Mouse (Mus musculus) left cerebral cortex, postnatal 4 days (tissue): Measurements from ENCODE around the gene Ms4a13. TPM values are rescaled to one million over a fixed set of nuclear protein-coding genes. Genes with fewer than 3 reads are reported as not detected.
"Not testable (repeated sequence)": the region's sequence is repeated elsewhere in the genome, so short reads cannot be mapped to it uniquely, and the experiment has no call there.

Source experiments
- DNase-seq: peaks from one replicate; pipeline ENCODE4 v3.0.0-alpha.2; 2022
- intact Hi-C: fragments of 180-260 bp; cut with DNase I; formaldehyde crosslinking; loops from one replicate; pipeline ENCODE4 v1.15.1; 2025
- total RNA-seq, 2 experiments: library from RNA; stranded (reverse); gene quantifications; 2 replicates each; pipeline ENCODE4 v1.2.3; 2021

The Ms4a13 gene
- not detected for total RNA-seq

- intact Hi-C loops, result no loop called here
- DNase-seq, result no peak
Measured at GRCm38 (mm10) chr19:11196546-11196945, at the start of gene Ms4a13. Gene Ms4a13 (minus strand): TSS chr19:11196737.

DNA sequence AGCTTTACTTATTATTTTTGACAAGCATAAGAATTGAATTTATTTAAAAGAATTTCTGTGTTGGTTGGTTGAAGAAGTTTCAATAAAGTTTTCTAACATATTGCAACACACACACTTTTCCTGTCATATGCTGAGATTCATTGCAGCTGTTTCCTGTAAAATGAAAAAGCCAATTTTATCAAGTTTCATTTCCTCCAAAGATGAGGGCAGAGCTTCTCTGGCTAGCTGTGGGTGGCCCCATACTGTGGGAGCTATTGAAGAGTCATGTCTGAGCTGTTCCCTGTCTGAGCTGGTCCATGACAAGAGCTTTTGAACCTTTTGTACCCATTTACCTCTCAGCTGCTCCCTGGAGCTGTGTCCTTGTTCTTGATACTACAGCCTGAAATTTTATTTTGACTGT, 47.7 kb upstream of the Ms4a13 start:
- DNase-seq, result no peak
- intact Hi-C loops, result no loop called here

DNA sequence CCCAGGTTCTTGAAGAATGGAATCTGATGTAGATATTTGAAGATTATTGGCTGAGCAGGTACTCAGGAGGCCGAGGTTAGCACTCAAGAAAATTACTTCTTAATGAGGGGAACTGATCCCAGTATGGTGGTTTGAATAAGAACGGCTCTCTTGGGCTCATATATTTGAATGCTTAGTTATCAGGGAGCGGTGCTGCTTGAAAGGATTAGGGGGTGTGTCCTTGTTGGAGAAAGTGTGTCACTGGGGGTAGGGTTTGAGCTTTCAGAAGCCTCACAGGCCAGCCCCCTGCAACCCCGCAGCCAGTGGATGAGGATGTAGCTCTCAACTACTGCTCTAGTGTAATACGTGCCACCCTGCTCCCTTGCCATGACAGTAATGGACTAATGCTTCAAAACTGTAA, 46.0 kb upstream of the Ms4a13 start:
- intact Hi-C loops, result no loop called here
- no peak for DNase-seq

DNA sequence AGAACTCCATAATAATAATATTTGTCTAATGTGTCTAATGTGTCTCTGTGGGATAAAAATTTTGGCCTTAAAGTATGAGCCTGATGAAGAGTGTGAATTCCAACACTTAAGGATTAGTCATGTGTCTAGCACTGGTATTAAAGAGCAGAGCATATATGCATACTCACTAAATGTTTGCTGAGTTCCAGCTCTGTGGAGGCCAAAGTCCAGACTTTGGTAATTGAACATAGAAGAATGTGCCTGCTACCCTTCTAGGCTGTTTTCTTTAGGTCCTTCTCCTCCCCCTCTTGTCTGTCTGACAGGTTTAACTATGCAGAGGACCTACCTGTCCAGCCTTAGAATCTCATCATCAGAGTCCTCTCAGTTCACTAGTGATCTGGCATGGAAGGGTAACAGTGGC, 39.3 kb upstream of the Ms4a13 start:
- intact Hi-C loops, result no loop called here
- DNase-seq, result no peak

DNA sequence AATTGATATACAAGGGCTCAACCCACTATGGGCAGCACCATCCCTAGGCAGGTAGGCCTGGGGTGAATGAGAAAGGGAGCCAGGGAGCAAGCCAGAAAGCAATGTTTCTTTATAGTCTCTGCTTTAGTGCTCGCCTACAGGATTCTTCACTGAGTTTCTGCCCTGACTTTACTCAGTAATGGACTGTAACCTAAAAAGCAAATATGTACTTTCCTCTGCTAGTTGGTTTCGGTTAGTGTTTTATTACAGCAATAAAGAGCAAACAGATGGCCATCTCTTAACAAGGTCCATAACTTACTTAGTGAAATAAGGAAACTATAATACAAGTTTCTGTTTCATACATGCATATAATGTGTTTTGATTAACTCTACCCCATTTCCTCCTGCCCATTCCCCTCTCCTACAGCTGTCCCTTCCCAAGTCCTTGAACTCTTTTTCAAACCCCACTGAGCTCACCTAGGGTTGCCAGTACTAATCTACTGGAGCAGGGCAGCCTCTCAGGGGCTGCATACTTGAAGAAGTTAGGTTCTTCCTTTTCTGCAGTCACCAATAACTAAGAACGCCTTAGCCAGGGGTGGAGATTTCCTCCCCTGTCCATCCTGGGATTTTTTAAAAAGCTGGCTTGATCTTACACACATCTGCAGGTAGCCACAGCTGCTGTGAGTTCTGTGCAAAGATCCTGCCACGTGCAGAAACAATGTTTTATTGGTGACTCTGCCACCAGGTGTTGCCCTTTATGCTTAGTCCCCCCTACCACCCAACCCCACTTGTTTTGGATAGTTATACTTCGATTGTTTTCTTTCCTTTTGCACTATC, 38.6 kb upstream of the Ms4a13 start:
- no peak for DNase-seq
- intact Hi-C loops, result no loop called here

DNA sequence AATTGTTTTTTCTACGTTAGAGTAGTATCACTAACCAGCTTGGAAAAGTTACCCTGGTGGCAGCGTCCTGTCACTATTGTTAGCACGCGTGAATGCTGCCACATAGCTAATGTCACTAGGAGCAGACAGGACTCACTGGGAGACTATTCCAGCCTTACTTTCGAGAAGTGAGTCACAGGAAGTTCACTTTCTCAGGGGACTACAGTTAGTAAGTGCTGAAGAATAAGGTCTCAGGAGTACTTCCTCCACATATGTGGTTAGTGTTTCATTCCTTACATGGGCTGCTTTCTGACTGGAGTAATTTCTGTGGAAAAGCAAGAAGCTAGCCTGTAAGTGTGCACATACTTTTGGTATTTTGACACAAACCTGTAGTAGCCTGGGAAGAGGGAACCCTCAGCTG, 37.7 kb upstream of the Ms4a13 start:
- no peak for DNase-seq
- intact Hi-C loops, result no loop called here

DNA sequence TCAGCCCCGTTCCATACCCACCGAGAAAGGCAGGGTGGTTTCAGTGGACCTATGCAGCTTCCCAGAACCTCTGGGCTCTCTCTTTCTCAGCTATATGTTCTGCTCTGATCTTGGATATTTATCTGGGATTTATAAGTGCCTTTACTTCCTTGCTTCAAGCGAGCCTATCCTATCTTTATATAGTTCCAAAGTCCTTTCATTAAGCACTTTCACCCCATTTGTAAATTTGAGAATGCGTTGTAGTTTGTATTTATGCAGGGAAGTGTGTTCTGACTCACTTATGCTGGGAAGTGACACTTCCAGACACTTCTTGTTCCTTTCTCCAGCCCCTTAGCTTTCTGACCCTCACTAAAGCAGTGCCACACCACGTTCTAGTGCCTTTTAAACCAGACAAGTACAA, 35.8 kb upstream of the Ms4a13 start, which contains the start of gene Ms4a12:
Gene Ms4a12, minus strand, starts transcription at position 101 of the 400 bp plus-strand sequence.
- DNase-seq, result no peak

GRCm38 (mm10) chr19:11192552-11192951, 4.0 kb downstream of the Ms4a13 start:
- intact Hi-C loops, result no loop called here

More for the DNA sequence above, 35.8 kb upstream of the Ms4a13 start, which contains the start of gene Ms4a12:
- intact Hi-C loops, result no loop called here

DNA sequence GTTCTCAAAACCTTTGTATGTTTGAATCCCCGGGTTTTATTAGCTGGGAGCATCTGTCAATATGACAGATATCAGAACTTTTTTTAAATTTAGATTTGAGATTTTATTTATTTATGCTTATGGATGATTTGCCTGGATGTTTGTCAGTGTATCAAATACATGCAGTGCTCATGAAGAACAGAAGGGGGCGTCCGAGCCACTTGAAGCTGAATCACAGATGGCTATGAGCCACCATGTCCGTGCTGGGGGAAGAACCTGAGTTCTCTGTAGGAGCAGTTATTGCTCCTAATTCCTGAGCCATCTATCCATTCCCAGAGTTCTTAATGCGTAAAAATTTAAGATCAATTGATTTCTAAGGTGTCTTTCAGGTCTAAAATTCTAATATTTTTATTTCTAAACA, 12.4 kb downstream of the Ms4a13 start:
- intact Hi-C loops, result no loop called here
- DNase-seq, result no peak

More at GRCm38 (mm10) chr19:11192552-11192951, 4.0 kb downstream of the Ms4a13 start:
- DNase-seq, result no peak

DNA sequence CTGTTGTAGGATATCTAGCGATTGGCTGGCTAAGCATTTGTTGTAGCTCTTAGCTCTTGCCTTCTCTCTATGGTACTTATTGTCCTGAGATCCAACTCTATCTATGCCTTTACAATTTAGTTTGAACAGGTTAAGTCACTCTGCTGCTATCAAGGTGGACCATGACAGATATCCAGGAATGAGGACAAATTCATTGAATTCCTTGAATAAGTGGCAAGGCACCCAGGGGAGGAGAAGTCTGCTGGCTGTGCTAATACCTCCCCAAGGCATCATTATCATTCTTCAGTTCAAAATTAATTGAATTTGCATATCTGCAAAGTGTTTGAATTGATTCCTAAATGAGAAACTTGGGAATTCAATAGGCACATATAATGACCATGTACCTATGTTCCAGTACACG, 19.1 kb downstream of the Ms4a13 start:
- DNase-seq, result no peak
- intact Hi-C loops, result no loop called here

DNA sequence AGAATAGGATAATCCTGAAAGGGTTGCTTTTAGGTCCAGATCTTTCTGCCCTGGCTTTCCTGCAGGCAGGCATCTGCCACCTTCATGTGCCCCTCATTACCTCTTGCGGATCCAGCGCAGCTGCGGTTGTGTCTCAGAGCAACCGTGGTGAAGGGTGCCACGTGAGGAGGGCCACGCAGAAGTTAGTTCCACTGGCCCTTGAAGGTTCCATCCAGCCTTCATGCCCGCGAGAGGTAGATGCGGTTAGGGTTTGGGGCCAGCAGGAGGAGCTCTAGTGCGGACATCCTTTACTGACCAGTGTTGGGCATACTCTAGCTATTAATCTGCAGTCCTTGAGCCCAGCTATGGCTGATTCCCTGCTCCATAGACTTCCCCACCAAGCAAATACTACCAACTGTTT, 31.4 kb downstream of the Ms4a13 start, which contains the start of gene 1700025F22Rik:
Gene 1700025F22Rik, minus strand, starts transcription at position 149 of the 400 bp plus-strand sequence.
- intact Hi-C loops, result no loop called here
- no peak for DNase-seq

- DNase-seq, intact Hi-C loops: not testable (repeated sequence)
Measured at GRCm38 (mm10) chr19:11157890-11158289, 38.6 kb downstream of the Ms4a13 start.

- DNase-seq, result no peak
Measured at GRCm38 (mm10) chr19:11135336-11135735, 61.2 kb downstream of the Ms4a13 start.

GRCm38 (mm10) chr19:11134852-11135251, 61.7 kb downstream of the Ms4a13 start:
- no peak for DNase-seq

More at GRCm38 (mm10) chr19:11135336-11135735, 61.2 kb downstream of the Ms4a13 start:
- intact Hi-C loops, result no loop called here

GRCm38 (mm10) chr19:11130776-11131175, 65.8 kb downstream of the Ms4a13 start, which contains the start of gene 1700017D01Rik:
Gene 1700017D01Rik (minus strand): TSS chr19:11130876.
- intact Hi-C loops, result not testable (repeated sequence)

More at GRCm38 (mm10) chr19:11134852-11135251, 61.7 kb downstream of the Ms4a13 start:
- intact Hi-C loops, result no loop called here

GRCm38 (mm10) chr19:11129702-11130101, 66.8 kb downstream of the Ms4a13 start:
- DNase-seq, result no peak

More at GRCm38 (mm10) chr19:11130776-11131175, 65.8 kb downstream of the Ms4a13 start, which contains the start of gene 1700017D01Rik:
- not testable (repeated sequence) for DNase-seq

GRCm38 (mm10) chr19:11121016-11121420, 75.5 kb downstream of the Ms4a13 start:
- peak; percentile 12 for DNase-seq
- intact Hi-C loops, result not testable (repeated sequence)

More at GRCm38 (mm10) chr19:11129702-11130101, 66.8 kb downstream of the Ms4a13 start:
- intact Hi-C loops, result no loop called here

Other genes with a start within 250 kb of the Ms4a13 start
- 10 to 100 TPM; 10.0 to 11.4 TPM for gene Ccdc86, start 247.5 kb downstream of the Ms4a13 start, total RNA-seq
- gene Ms4a10, start 222.1 kb downstream of the Ms4a13 start, total RNA-seq, result not detected
- gene Ms4a15, start 203.5 kb downstream of the Ms4a13 start, total RNA-seq, result under 1 TPM in 1 of 2 experiments, not detected in 1; 0.22 TPM
- not detected for gene Ms4a18, start 178.7 kb downstream of the Ms4a13 start, total RNA-seq
- not detected for gene Ms4a8a, start 115.6 kb downstream of the Ms4a13 start, total RNA-seq
- not detected for gene 1700017D01Rik, start 65.9 kb downstream of the Ms4a13 start, total RNA-seq
- not detected for gene 1700025F22Rik, start 31.4 kb downstream of the Ms4a13 start, total RNA-seq
- not detected for gene Ms4a12, start 35.7 kb upstream of the Ms4a13 start, total RNA-seq
- gene Ms4a1, start 69.5 kb upstream of the Ms4a13 start, total RNA-seq, result under 1 TPM; 0.12 to 0.24 TPM
- not detected for gene Ms4a5, start 87.1 kb upstream of the Ms4a13 start, total RNA-seq
- under 1 TPM; 0.10 to 0.12 TPM for gene Ms4a14, start 117.7 kb upstream of the Ms4a13 start, total RNA-seq
- under 1 TPM; 0.77 to 0.86 TPM for gene Ms4a7, start 139.4 kb upstream of the Ms4a13 start, total RNA-seq
- under 1 TPM in 1 of 2 experiments, not detected in 1; 0.80 TPM for gene Ms4a4a, start 178.8 kb upstream of the Ms4a13 start, total RNA-seq
- gene Ms4a4c, start 208.0 kb upstream of the Ms4a13 start, total RNA-seq, result not detected
- not detected for gene Ms4a4b, start 246.8 kb upstream of the Ms4a13 start, total RNA-seq